Comparison of ENCODE assay signal across 11 mouse cellular contexts in genomic region chr4:57162789-57163722, GRCm38 (mm10). TPM values are rescaled to one million over a fixed set of nuclear protein-coding genes. Genes with fewer than 3 reads are reported as not detected.
DNase-seq lines count a peak whose midpoint lies in the region; ATAC-seq lines count a peak whose summit lies in the region.
"Had no signal": no experiment of that assay in that cellular context is flagged by ENCODE, and none has a peak within 500 bp of the region (broad histone marks: within the 10 kb centered on the region; RNA-seq: fewer than 3 reads in every experiment).

No protein-coding gene starts in this region.

- no peak overlapping the region for H3K27ac ChIP-seq in neural tube, embryonic 13.5 days (replicated peaks)
- no peak overlapping the region for H3K27ac ChIP-seq in liver, embryonic 11.5 days (ENCODE audit: low read depth, low read length)
- H3K27ac ChIP-seq in kidney, embryonic 14.5 days (ENCODE audit: low read depth, low read length), result no peak overlapping the region
- H3K27ac ChIP-seq: liver, embryonic 14.5 days had no signal

- no peaks in the 10 kb centered on the region for H3K9me3 ChIP-seq in neural tube, embryonic 13.5 days
- no peaks in the 10 kb centered on the region for H3K9me3 ChIP-seq in liver, embryonic 11.5 days (ENCODE audit: control insufficient read depth, low read length)
- no peaks in the 10 kb centered on the region for H3K9me3 ChIP-seq in kidney, embryonic 14.5 days (ENCODE audit: control insufficient read depth, low read length)

- H3K4me1 ChIP-seq in neural tube, embryonic 13.5 days (replicated peaks), result peaks cover 15% of the 10 kb centered on the region; the same call in 1 of the 2 replicates
- H3K4me1 ChIP-seq in liver, embryonic 11.5 days (replicated peaks; ENCODE audit: control insufficient read depth, insufficient read depth, low read length), result no peaks in the 10 kb centered on the region
- H3K4me1 ChIP-seq in kidney, embryonic 14.5 days (ENCODE audit: control insufficient read depth, insufficient read depth, low read length), result 0 out of 2 replicates have a peak, but pooled peaks cover 3% of the 10 kb centered on the region

- DNase-seq in cerebellum, postnatal 10 days, result peak; percentile 50 to 72
- DNase-seq in cerebellum, postnatal 36 days, result no peak
- no peak for DNase-seq in neural tube, embryonic 10.5 days (ENCODE audit: extremely low spot score, low spot score)
- peak; percentile 47 to 67 for DNase-seq in layer of hippocampus, postnatal 14 days (ENCODE audit: low spot score in 2 of 2)
- no peak for DNase-seq in liver, embryonic 11.5 days (ENCODE audit: low spot score)
- DNase-seq in liver, result no peak
- DNase-seq: kidney, adult 2 months; lung, postnatal 36 days had no signal

- no peaks in the 10 kb centered on the region for H3K27me3 ChIP-seq in neural tube, embryonic 13.5 days
- no peaks in the 10 kb centered on the region for H3K27me3 ChIP-seq in liver, embryonic 11.5 days (replicated peaks; ENCODE audit: control insufficient read depth, insufficient read depth, low read length)
- no peaks in the 10 kb centered on the region for H3K27me3 ChIP-seq in kidney, embryonic 14.5 days (ENCODE audit: control insufficient read depth, insufficient read depth, low read length)

- 17% methylated on average over 10 of the region's 10 CpGs for WGBS in neural tube, embryonic 13.5 days
- 49% methylated on average over 10 of the region's 10 CpGs for WGBS in liver, embryonic 11.5 days
- 43% methylated on average over 10 of the region's 10 CpGs for WGBS in kidney, embryonic 14.5 days

- ATAC-seq in neural tube, embryonic 13.5 days (ENCODE audit: low read depth), result peak; percentile 60; the same call in 1 of the 2 replicates
- ATAC-seq in liver, embryonic 11.5 days (replicated peaks; ENCODE audit: low FRiP score), result no peak
- no peak for ATAC-seq in kidney, embryonic 14.5 days (ENCODE audit: low FRiP score, low TSS enrichment)

- no peak overlapping the region for H3K4me2 ChIP-seq in neural tube, embryonic 13.5 days
- no peak overlapping the region for H3K4me2 ChIP-seq in liver, embryonic 11.5 days
- H3K4me2 ChIP-seq in kidney, embryonic 14.5 days (replicated peaks; ENCODE audit: low read depth, low read length), result no peak overlapping the region

- no peak overlapping the region for H3K4me3 ChIP-seq in neural tube, embryonic 13.5 days
- H3K4me3 ChIP-seq in liver, embryonic 11.5 days (ENCODE audit: low read depth, low read length), result no peak overlapping the region
- H3K4me3 ChIP-seq in kidney, embryonic 14.5 days (ENCODE audit: low read length), result no peak overlapping the region

- H3K36me3 ChIP-seq in neural tube, embryonic 13.5 days, result no peaks in the 10 kb centered on the region
- no peaks in the 10 kb centered on the region for H3K36me3 ChIP-seq in liver, embryonic 11.5 days (ENCODE audit: control insufficient read depth, insufficient read depth, low read length)
- no peaks in the 10 kb centered on the region for H3K36me3 ChIP-seq in kidney, embryonic 14.5 days (ENCODE audit: control insufficient read depth, insufficient read depth, low read length)

- H3K9ac ChIP-seq in neural tube, embryonic 13.5 days, result no peak overlapping the region
- no peak overlapping the region for H3K9ac ChIP-seq in liver, embryonic 11.5 days (ENCODE audit: low read depth, low read length)
- H3K9ac ChIP-seq in kidney, embryonic 14.5 days (ENCODE audit: low read depth, low read length), result no peak overlapping the region
- H3K9ac ChIP-seq: liver, embryonic 14.5 days had no signal

RNA-seq across cellular contexts. Expression of gene Epb41l4b, which starts 19.8 kb away (rescaled TPM):
- 1.9 and 2.3 TPM in 2 replicates for polyA plus RNA-seq in neural tube, embryonic 13.5 days (2015; fragmentation: Nextera tagmentation; extraction: Ambion mirVana)
- 10 to 100 TPM; 14.8 to 18.4 TPM for total RNA-seq in layer of hippocampus, postnatal 14 days (2021)
- 2.1 and 2.3 TPM in 2 replicates for polyA plus RNA-seq in liver, embryonic 11.5 days (2014; fragmentation: Nextera tagmentation; extraction: Ambion mirVana)
- 2.3 and 2.9 TPM in 2 replicates for polyA plus RNA-seq in kidney, embryonic 14.5 days (2014; fragmentation: Nextera tagmentation; extraction: Ambion mirVana)

Comparison
In these comparisons a context has a peak if more than half of its experiments do, and no peak if none do; other contexts are left out.
1. DNase-seq: peak in cerebellum, postnatal 10 days (2 of 2) and layer of hippocampus, postnatal 14 days (2 of 2); none in cerebellum, postnatal 36 days (0 of 2), neural tube, embryonic 10.5 days (single experiment), liver, embryonic 11.5 days (single experiment) and liver (single experiment).